Mouse (Mus musculus) liver (tissue): Measurements from ENCODE around the gene Mrvi1.

Source experiments
- DNase-seq: peaks from one replicate; pipeline ENCODE4 v3.0.0-alpha.2; 2020; ENCODE audit warnings: mixed read lengths

Gene Mrvi1

GRCm38 (mm10) chr7:110982053-110982705 lies at the start of gene Mrvi1:
TSS of gene Mrvi1 (minus strand) at chr7:110982461.
- DNase-seq: peak; percentile 59

DNA sequence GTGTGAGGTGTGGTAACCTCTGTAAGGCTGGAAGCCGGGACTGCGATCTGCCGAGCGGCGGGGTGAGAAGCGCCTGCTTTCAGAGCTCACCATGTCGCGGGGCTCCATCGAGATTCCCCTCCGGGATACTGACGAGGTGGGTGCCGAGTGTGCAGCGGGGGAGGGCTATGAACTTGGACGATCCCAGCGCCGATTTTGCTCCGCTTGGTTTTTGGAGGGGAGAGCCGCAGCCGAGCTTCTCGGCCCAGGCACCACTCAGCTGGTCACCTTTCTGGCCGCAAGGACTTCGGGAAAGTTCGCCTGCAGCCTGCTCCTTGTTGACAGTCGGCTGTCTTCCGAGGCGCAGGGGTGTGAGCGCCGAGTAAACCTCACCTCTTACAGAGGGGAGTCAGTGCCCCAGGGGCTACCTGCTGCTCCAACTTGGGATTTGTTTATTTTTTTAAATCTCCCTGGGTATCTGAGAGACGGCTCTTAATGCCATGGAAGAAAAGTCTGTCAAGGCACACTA lies 46.8 kb upstream of the Mrvi1 start:
- peak; percentile 50 for DNase-seq

DNA sequence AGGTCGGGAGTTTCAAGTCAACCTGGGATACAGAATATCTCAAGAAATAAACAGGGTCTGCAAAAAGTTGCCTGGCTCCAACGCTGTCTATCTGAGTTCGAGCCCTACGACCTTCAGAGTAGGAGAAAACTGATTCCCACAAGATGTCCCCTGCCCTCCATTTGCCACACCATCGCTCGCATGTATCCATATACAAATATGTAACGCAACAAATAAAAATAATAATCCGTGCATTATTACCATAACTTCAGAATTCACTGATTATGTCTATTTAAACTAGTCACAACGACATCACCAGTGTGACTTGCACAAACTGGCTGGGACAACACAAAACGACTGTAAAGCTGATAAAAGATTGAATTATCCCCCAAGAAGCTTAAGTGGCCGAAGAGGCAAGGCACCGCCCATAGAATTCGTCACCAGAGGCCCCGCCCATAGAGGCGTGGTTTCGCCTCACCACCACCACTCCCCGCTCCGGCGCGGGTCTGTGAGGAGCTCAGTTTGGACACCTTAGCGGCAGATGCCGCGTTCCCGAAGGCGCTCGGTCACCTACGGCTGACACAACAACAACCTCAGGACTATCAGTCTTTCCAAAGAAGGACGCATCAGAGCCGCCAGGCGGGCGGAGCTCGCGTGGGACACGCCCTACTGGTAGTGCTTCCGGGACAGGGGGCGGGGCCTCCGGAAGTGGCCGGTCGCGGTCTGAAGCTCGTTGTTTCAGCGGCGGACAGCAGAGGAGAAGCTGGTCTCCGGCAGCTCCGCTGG lies 46.2 kb upstream of the Mrvi1 start, which contains the start of gene Ctr9:
Gene Ctr9 (plus strand): TSS at position 671 of the 765 bp plus-strand sequence.
- peak; percentile 94 for DNase-seq

GRCm38 (mm10) chr7:111024912-111025311 lies 42.7 kb upstream of the Mrvi1 start:
- DNase-seq: no peak

DNA sequence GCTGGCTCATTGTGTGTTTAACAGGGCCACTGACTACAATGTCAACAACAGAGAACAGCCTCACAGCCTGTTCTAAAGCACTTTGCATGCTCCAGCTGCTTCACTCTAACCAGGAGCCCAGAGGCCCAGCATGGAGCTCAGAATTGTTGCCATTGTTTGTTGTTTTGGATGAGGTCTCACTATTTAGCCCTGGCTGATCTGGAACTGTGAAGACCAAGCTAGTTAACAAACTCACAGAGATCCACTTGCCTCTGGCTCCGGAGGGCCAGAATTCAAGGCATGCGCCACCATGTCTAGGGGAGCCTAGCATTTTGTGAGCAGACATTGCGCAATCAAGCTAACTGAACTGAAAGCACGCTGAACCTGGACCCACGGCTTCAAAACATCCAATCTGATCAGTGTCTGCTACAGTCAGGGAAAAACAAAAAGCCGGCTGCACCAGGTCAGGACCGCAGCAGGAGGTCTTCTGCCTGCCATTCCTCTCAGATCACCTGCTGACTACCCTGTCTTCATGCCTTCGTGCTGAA lies 41.9 kb upstream of the Mrvi1 start:
- peak; percentile 41 for DNase-seq

DNA sequence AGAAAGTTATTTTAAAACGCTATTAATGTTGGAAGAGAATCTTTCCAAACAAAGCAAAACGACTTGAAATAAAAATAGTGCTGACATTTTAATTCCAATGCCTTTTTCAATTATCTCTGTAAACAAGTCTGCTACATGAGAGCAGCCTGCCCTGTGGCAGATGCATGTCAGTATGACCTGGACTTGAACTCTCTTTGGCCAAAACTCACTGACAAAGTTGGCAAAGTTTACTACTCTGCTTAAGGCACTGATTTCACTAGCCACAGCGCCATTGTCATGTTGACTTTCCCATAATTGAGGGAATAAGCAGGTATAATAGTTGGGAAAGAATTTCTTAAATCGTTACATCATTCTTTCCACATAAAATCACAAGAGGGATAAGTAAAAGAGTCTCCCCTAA lies 38.6 kb upstream of the Mrvi1 start:
- DNase-seq: no peak

GRCm38 (mm10) chr7:111016921-111017320 lies 34.7 kb upstream of the Mrvi1 start:
- DNase-seq: no peak

GRCm38 (mm10) chr7:111015731-111016130 lies 33.5 kb upstream of the Mrvi1 start:
- DNase-seq: no peak

DNA sequence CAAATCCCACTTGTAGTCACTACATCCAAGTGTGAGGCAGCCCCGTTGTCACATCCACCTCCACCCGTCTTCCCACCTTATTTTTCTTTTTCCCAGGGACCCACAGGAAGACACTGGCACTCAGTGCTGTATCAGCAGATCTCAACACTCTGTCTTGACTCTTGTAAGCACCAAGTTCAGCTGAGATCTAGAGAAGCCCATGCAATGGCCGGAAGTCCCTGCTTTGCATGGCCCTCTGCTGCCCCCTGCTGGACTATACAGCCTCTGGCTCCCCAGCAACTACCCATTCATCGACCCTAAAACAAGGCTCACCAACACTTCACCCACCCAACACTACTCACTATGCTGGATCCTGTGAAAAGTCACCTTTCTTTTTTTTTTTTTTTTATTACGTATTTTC lies 32.6 kb upstream of the Mrvi1 start:
- DNase-seq: peak; percentile 92

DNA sequence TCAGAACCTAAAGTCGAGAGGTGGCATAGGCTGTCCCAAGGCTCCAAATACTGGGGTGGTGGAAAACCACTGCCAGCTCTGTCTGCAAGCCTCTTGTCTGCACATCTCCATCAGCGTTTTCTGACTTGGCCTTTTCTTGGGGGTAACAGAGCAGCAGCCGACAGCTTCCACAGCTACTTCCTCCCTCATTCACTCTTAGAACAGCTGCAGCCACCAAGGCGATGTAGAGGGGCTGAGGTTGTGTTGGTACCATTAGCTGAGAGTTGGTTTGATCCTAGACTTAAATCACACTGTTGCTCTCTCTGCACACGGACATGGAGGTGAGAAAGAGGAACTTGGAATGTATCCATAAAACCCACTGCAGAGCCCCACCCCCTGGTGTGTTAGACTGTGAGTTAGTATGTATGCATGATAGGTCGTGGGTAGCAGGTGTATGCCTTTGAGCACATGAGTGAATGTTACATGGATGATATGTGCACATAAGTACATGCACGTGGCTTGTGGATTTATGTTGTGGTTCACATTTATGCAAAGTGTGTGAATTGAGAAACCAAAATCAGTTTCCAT lies 31.9 kb upstream of the Mrvi1 start:
- DNase-seq: no peak

DNA sequence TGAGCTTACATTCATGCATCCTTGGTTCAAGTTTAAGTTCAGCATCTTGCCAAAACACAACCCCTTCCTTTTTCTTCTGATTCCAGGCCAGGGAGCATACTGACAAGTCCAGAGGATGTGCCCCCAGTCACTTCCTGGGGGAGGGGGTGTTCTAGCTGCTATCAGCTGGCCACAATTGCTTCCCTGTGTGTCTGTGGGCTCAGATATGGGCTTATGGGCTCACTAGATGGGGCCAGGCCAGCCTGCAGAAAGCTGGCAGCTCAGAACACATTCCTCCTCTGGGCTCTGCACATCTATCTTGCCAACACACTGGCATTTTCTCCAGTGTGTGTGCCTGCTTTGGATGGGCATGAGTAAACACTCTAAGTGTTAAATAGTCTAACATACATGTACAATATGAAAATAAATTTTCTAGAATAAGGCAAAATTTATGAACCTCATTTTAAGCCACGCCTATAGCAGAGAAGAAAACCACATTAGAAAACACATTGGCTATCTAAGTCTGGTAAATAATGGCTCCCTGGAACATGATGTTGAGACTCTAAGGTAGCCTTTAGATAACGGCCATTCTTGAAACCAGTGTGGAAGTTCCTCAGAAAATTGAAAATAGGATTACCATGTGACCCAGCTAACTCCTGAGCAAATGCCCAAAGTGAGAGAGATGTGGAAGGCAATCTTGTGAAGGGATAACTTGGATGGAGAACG lies 22.0 kb upstream of the Mrvi1 start:
- peak; percentile 88 for DNase-seq

- peak; percentile 67 for DNase-seq
Observed at GRCm38 (mm10) chr7:110998887-110999827, 16.9 kb upstream of the Mrvi1 start.

GRCm38 (mm10) chr7:110991221-110991494 lies 8.9 kb upstream of the Mrvi1 start:
- DNase-seq: no peak

DNA sequence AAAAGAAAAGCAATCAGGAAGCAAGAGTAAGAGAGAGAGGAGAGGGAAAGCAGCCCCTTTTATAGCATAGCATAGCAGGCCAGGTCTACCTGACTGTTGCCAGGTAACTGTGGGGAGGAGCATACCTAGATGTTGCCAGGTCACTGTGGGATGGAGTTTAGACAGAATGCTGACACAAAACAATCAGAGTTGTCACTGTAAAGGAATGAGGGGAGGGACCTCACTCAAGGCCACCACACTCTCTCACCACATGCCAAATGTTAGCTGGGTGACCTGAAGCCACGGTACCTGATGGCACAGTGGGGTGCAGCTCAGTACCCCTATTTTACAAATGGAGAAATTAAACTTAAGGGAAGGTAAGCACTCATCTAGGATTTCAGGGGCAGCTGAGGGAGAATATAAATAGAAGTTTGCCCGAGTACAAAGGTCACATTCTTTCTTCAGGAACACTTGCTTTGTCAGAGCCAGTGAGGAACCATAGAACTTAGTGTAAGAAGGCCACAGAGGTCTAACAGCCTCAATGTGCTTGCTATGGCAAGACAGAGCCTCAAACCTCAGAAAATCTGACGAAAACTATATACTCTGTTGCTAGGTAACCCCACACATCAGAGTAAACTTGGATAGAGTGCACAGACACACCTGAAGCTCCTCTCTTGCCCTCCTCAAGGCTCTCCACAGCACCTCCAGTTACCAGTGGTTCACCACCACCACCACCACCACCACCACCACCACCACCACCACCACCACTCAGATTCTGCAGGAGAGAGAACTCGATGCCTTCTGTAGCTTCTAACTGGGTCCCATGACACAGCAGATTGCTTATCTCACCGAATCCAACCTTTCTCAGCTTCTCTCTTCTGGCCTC lies 8.3 kb upstream of the Mrvi1 start:
- no peak for DNase-seq

DNA sequence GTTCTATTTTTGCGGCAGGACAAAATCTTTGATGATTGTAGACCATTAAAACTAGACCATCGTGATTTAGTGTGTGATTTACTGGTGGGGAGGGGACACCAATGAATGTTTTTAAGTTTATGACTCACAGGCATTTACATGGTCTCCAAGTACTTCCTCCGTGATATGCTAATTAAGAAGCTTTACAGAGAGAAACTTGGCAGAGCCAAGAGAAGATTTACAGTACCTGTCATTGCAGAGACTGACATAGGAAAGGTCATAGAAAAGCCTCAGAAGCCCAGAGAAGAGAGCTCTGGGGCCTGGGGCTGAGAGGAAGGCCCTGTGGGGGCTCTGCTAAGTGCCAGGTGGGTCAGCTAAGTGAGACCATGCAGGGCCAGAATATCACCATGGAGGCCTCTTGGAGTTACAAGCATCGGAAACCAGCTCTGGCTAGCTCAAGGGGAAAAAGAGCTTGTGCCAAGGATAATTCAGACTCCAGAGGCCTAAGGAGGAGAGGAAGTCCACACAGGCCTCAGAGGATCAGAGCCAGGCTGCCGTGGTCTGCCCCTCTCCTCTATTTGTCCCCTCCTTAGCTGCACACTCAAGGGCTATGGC lies 7.1 kb upstream of the Mrvi1 start:
- no peak for DNase-seq

GRCm38 (mm10) chr7:110988081-110988480 lies 5.8 kb upstream of the Mrvi1 start:
- no peak for DNase-seq

DNA sequence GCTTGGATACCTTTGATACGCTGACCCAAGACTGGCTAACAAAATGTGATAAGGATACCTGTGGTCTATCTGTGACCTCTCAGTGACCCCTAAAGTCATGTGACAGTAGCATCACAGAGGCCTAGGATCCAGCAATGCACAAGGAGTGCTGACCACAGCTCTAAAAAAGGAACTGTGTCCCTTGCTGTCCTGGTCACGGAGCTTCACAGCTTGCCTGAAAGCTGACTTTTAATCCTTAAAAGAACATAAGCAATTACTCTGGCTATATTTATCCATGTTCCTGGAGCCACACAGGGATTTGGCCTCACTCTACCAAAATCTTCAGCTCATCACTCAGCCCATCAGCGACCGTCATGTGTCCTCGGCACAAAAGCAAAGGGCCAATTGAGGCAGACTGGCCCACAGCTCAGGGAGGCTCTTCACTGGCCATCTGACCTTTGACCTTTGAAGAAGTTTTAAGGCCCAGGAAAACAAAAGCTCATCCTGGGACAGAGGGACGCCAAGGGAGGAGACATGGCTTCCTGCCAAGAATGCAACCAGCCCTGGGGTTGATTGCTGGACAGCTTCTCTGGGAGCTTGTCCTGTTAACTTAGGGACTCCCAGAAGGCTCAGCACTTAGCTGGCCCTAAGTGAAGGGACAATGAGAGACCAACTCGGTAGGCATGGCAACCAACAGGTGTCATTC lies 3.5 kb upstream of the Mrvi1 start:
- DNase-seq: no peak

DNA sequence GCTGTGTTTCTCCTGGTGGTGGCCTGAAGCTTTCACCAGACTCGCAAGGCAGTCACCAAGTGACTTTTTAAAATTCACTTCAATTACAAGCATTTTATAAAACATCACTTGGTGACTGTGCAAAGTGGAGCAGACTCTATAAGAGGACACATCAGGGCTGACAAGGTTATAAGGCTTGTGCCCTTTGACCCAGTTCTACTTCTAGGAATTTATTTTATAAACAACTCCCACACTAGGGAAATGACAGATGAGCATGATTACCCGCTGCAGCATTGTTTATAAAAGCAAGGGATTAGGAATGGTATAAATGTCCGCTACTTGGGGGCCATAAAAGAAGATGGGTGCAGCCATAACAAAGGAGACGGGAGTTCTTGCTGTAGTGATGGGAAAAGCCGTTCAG lies 1.4 kb upstream of the Mrvi1 start:
- no peak for DNase-seq

- peak; percentile 73 for DNase-seq
Observed at GRCm38 (mm10) chr7:110982764-110983163, 503 bp upstream of the Mrvi1 start.

DNA sequence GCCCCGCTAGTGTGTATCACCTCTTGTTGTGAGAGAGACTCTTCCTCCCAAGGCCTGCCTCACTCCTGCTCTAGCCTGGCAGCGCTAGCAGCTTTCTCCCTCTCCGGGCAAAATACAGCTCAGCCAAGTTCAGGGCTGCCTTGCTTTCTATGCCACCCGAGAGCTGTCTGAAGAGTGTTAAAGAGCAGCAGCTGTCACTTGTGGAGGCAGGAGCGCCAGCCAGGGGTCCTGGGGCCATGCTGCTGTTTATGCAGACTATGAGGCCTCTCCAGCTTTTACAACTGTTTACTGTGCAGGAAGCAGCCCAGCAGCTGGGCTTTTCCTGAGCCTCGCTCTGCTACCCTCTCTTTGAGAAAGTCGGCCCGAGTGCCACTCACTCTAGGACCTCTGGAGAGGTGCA lies 1.2 kb downstream of the Mrvi1 start:
- no peak for DNase-seq
